Mouse (Mus musculus): Measurements from ENCODE around the gene Ttc34. TPM values are rescaled to one million over a fixed set of nuclear protein-coding genes. Genes with fewer than 3 reads are reported as not detected.

Gene Ttc34
- polyA plus RNA-seq (2014; fragmentation: Illumina TruSeq; extraction: RNeasy Lipid Tissue Mini Kit (QIAGEN cat#74804); ENCODE audit: low read depth, low replicate concordance), result not detected

GRCm38 (mm10) chr4:154837170-154837569 is at the start of gene Ttc34:
Gene Ttc34 (plus strand): TSS chr4:154837459.

GRCm38 (mm10) chr4:154869440-154869839 is 32.2 kb downstream of the Ttc34 start, which contains the start of gene Mmel1:
Gene Mmel1 (plus strand): TSS chr4:154869585.

GRCm38 (mm10) chr4:154898506-154899446 is 61.5 kb downstream of the Ttc34 start, which contains the start of gene Fam213b:
Gene Fam213b (minus strand): TSS chr4:154899135.

Other genes starting within 250 kb of the Ttc34 start
- 7.8 TPM for gene Prdm16, start 200.6 kb upstream of the Ttc34 start, polyA plus RNA-seq (2014; fragmentation: Illumina TruSeq; extraction: RNeasy Lipid Tissue Mini Kit (QIAGEN cat#74804); ENCODE audit: low read depth, low replicate concordance)
- gene Actrt2, start 169.6 kb upstream of the Ttc34 start, polyA plus RNA-seq (2014; fragmentation: Illumina TruSeq; extraction: RNeasy Lipid Tissue Mini Kit (QIAGEN cat#74804); ENCODE audit: low read depth, low replicate concordance), result not detected
- not detected for gene Mmel1, start 32.1 kb downstream of the Ttc34 start, polyA plus RNA-seq (2014; fragmentation: Illumina TruSeq; extraction: RNeasy Lipid Tissue Mini Kit (QIAGEN cat#74804); ENCODE audit: low read depth, low replicate concordance)
- gene Fam213b, start 61.7 kb downstream of the Ttc34 start, polyA plus RNA-seq (2014; fragmentation: Illumina TruSeq; extraction: RNeasy Lipid Tissue Mini Kit (QIAGEN cat#74804); ENCODE audit: low read depth, low replicate concordance), result 164 TPM
- gene Tnfrsf14, start 91.1 kb downstream of the Ttc34 start, polyA plus RNA-seq (2014; fragmentation: Illumina TruSeq; extraction: RNeasy Lipid Tissue Mini Kit (QIAGEN cat#74804); ENCODE audit: low read depth, low replicate concordance), result 5.6 TPM
- gene Hes5, start 123.5 kb downstream of the Ttc34 start, polyA plus RNA-seq (2014; fragmentation: Illumina TruSeq; extraction: RNeasy Lipid Tissue Mini Kit (QIAGEN cat#74804); ENCODE audit: low read depth, low replicate concordance), result not detected
- 57.1 TPM for gene Pank4, start 126.7 kb downstream of the Ttc34 start, polyA plus RNA-seq (2014; fragmentation: Illumina TruSeq; extraction: RNeasy Lipid Tissue Mini Kit (QIAGEN cat#74804); ENCODE audit: low read depth, low replicate concordance)
- gene Plch2, start 219.3 kb downstream of the Ttc34 start, polyA plus RNA-seq (2014; fragmentation: Illumina TruSeq; extraction: RNeasy Lipid Tissue Mini Kit (QIAGEN cat#74804); ENCODE audit: low read depth, low replicate concordance), result not detected
- gene Pex10, start 229.6 kb downstream of the Ttc34 start, polyA plus RNA-seq (2014; fragmentation: Illumina TruSeq; extraction: RNeasy Lipid Tissue Mini Kit (QIAGEN cat#74804); ENCODE audit: low read depth, low replicate concordance), result 18.9 TPM
- 108 TPM for gene Rer1, start 248.9 kb downstream of the Ttc34 start, polyA plus RNA-seq (2014; fragmentation: Illumina TruSeq; extraction: RNeasy Lipid Tissue Mini Kit (QIAGEN cat#74804); ENCODE audit: low read depth, low replicate concordance)
- gene Morn1, start 249.1 kb downstream of the Ttc34 start, polyA plus RNA-seq (2014; fragmentation: Illumina TruSeq; extraction: RNeasy Lipid Tissue Mini Kit (QIAGEN cat#74804); ENCODE audit: low read depth, low replicate concordance), result 1.2 TPM

Measured in heart, adult 10 weeks (tissue).